10 mouse cellular contexts compared by ENCODE assay signal in the genomic region with DNA sequence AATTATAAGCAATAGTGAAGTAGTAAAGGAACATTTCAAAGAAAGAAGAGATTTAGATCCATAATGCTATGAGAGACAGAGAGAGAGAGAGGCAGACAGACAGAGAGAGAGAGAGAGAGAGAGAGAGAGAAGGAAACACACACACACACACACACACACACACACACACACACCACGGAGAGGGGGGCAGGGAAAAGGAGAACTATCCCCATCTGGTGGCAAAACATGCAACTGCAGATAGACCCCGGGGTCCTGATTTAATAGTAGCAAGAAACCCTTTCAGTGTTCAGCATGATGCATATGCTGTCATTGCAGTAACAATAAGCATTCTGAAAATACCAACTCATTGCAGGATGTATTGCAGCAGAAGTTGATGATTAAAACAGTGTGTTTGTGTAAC.
DNase-seq lines count a peak whose midpoint lies in the region; ATAC-seq and TF ChIP-seq lines count a peak whose summit lies in the region.
"Had no signal": no experiment of that assay in that cellular context is flagged by ENCODE, and none has a peak within 500 bp of the region (broad histone marks: within the 10 kb centered on the region; RNA-seq: fewer than 3 reads in every experiment).

No protein-coding gene starts in this region.

- H3K27me3 ChIP-seq in hindbrain, embryonic 10.5 days (ENCODE audit: insufficient read depth, poor library complexity, severe bottlenecking) = no peaks in the 10 kb centered on the region
- H3K27me3 ChIP-seq in hindbrain, embryonic 13.5 days = no peaks in the 10 kb centered on the region
- H3K27me3 ChIP-seq in Patski = peaks cover 10% of the 10 kb centered on the region
- no peaks in the 10 kb centered on the region for H3K27me3 ChIP-seq in forebrain, postnatal 0 days (ENCODE audit: insufficient read depth, low read length)
- H3K27me3 ChIP-seq: hindbrain, embryonic 15.5 days; megakaryocyte, embryonic 14.5 days had no signal

- no peaks in the 10 kb centered on the region for H3K4me1 ChIP-seq in hindbrain, embryonic 10.5 days (replicated peaks)
- no peaks in the 10 kb centered on the region for H3K4me1 ChIP-seq in hindbrain, embryonic 13.5 days (replicated peaks)
- H3K4me1 ChIP-seq in forebrain, postnatal 0 days (ENCODE audit: insufficient read depth) = no peaks in the 10 kb centered on the region
- H3K4me1 ChIP-seq: hindbrain, embryonic 15.5 days; megakaryocyte, embryonic 14.5 days had no signal

- no peak overlapping the region for H3K4me2 ChIP-seq in hindbrain, embryonic 13.5 days
- no peak overlapping the region for H3K4me2 ChIP-seq in forebrain, postnatal 0 days (ENCODE audit: low read depth)
- H3K4me2 ChIP-seq: hindbrain, embryonic 15.5 days had no signal

- CTCF ChIA-PET in Patski (lab: Charles Lee) = no interaction called here

- H3K9ac ChIP-seq in hindbrain, embryonic 13.5 days = no peak overlapping the region
- no peak overlapping the region for H3K9ac ChIP-seq in forebrain, postnatal 0 days
- H3K9ac ChIP-seq: hindbrain, embryonic 15.5 days had no signal

- peak; percentile 40 for TF ChIP-seq CTCF in Patski (IDR thresholded peaks at IDR 0.05)
- peak; percentile 60 for TF ChIP-seq CTCF in forebrain, postnatal 0 days (IDR thresholded peaks at IDR 0.05; ENCODE audit: low read depth)

- no peak overlapping the region for H3K4me3 ChIP-seq in hindbrain, embryonic 10.5 days
- H3K4me3 ChIP-seq in hindbrain, embryonic 13.5 days = no peak overlapping the region
- H3K4me3 ChIP-seq in forebrain, postnatal 0 days (ENCODE audit: low read depth, low read length) = no peak overlapping the region
- H3K4me3 ChIP-seq: hindbrain, embryonic 15.5 days; megakaryocyte, embryonic 14.5 days had no signal

- ATAC-seq in hindbrain, embryonic 13.5 days (ENCODE audit: low FRiP score) = no peak
- ATAC-seq in Patski = no peak
- ATAC-seq in forebrain, postnatal 0 days = peak; percentile 43

- in situ Hi-C loops in Patski (cut with MboI; ENCODE audit: low pct_unique_long_range_greater_than_20kb) = no loop called here

- WGBS in hindbrain, embryonic 10.5 days = 33% methylated on average over 2 of the region's 2 CpGs
- 33% methylated on average over 2 of the region's 2 CpGs for whole genome bisulfite sequencing in hindbrain, embryonic 13.5 days
- WGBS in forebrain, postnatal 0 days = 27% methylated on average over 1 of the region's 2 CpGs

- no peak overlapping the region for H3K27ac ChIP-seq in hindbrain, embryonic 10.5 days
- no peak overlapping the region for H3K27ac ChIP-seq in hindbrain, embryonic 13.5 days
- H3K27ac ChIP-seq in forebrain, postnatal 0 days (ENCODE audit: low read depth, low read length) = no peak overlapping the region
- H3K27ac ChIP-seq: hindbrain, embryonic 15.5 days had no signal

- POLR2A ChIA-PET in Patski (lab: Charles Lee) = no interaction called here

- DNase-seq in hindbrain, embryonic 10.5 days (ENCODE audit: low spot score) = peak; percentile 53
- peak; percentile 2 for DNase-seq in 3134 (ENCODE audit: extremely low read depth, insufficient read length, low spot score)
- DNase-seq in Patski (ENCODE audit: low read depth, low spot score) = no peak
- peak; percentile 41 for DNase-seq in forebrain, postnatal 0 days
- DNase-seq in urinary bladder, postnatal 14 days (ENCODE audit: low spot score) = no peak
- no peak for DNase-seq in urinary bladder, postnatal 10 days (ENCODE audit: low spot score)
- no peak for DNase-seq in ovary, postnatal 10 days (ENCODE audit: low spot score)

- H3K9me3 ChIP-seq in hindbrain, embryonic 10.5 days = peaks cover 6% of the 10 kb centered on the region; the same call in 1 of the 2 replicates
- peaks cover 4% of the 10 kb centered on the region; the same call in 1 of the 2 replicates for H3K9me3 ChIP-seq in hindbrain, embryonic 13.5 days
- H3K9me3 ChIP-seq in forebrain, postnatal 0 days (ENCODE audit: low read length) = no peaks in the 10 kb centered on the region; the same call in 1 of the 2 replicates
- H3K9me3 ChIP-seq: hindbrain, embryonic 15.5 days; megakaryocyte, embryonic 14.5 days had no signal

- H3K36me3 ChIP-seq in hindbrain, embryonic 10.5 days = no peaks in the 10 kb centered on the region
- H3K36me3 ChIP-seq in hindbrain, embryonic 13.5 days = peaks cover 7% of the 10 kb centered on the region; the same call in 1 of the 2 replicates
- H3K36me3 ChIP-seq in forebrain, postnatal 0 days (ENCODE audit: insufficient read depth) = peaks cover 8% of the 10 kb centered on the region; the same call in 1 of the 2 replicates

Comparison
In these comparisons a context has a peak if more than half of its experiments do, and no peak if none do; other contexts are left out.
1. DNase-seq: peak in hindbrain, embryonic 10.5 days (single experiment), 3134 (single experiment) and forebrain, postnatal 0 days (single experiment); none in Patski (single experiment), urinary bladder, postnatal 14 days (single experiment), urinary bladder, postnatal 10 days (single experiment) and ovary, postnatal 10 days (single experiment).